Mouse (Mus musculus): ENCODE data around the gene Aipl1. TPM values are rescaled to one million over a fixed set of nuclear protein-coding genes. Genes with fewer than 3 reads are reported as not detected.

The Aipl1 gene
- polyA plus RNA-seq (2016; fragmentation: Nextera tagmentation; extraction: Ambion mirVana): 0.25 and 0.40 TPM in 2 replicates

DNA sequence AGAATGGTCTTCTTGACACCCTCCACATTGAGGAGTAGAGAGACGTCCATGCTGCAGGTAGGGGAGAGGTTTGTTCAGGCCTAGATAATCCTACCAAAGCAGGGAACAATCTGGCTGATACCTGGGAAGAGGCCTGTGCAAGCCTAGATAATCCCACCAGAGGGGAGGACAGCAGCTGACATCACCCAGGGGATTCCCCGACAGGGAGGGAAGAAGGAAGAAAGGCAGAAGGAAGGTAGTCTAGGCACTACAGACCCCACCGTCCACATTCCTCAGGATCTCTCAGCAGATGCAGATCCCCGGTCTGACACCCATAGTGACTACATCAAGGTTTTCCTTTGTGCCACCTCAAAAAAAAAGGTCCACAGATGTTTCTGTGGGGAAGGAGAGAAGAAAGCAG is at the start of gene Aipl1:
Aipl1 (minus strand) TSS at position 101 of the 400 bp plus-strand sequence.
- Histone ChIP-seq H3K4me2 (replicated peaks) (no peak within 1 kb of the TSS), H3K27ac (no peak within 1 kb of the TSS), H3K9me3 (replicated peaks) (no peaks in the 10 kb centered on the region), H3K36me3 (no peaks in the 10 kb centered on the region), H3K27me3 (peaks cover 4% of the 10 kb centered on the region; the same call in 1 of the 2 replicates), H3K9ac (no peak within 1 kb of the TSS), H3K4me3 (no peak within 1 kb of the TSS), H3K4me1 (peaks cover 29% of the 10 kb centered on the region)
- 61% methylated on average over 4 of the region's 4 CpGs for WGBS
- no peak for ATAC-seq (ENCODE audit: low FRiP score)

GRCm38 (mm10) chr11:72086251-72087046 is 49.1 kb upstream of the Aipl1 start:
- H3K27ac ChIP-seq: peak overlapping the region; percentile 79
- H3K4me3 ChIP-seq: no peak overlapping the region
- H3K27me3 ChIP-seq: no peaks in the 10 kb centered on the region
- no peaks in the 10 kb centered on the region for H3K36me3 ChIP-seq
- peaks cover 10% of the 10 kb centered on the region for H3K4me1 ChIP-seq
- no peaks in the 10 kb centered on the region for H3K9me3 ChIP-seq (replicated peaks)
- peak; percentile 75 for ATAC-seq (ENCODE audit: low FRiP score)
- H3K9ac ChIP-seq: peak overlapping the region; percentile 29; the same call in 1 of the 2 replicates
- H3K4me2 ChIP-seq (replicated peaks): no peak overlapping the region
- 43% methylated on average over 11 of the region's 11 CpGs for WGBS

GRCm38 (mm10) chr11:72084337-72084736 is 47.0 kb upstream of the Aipl1 start:
- H3K4me2 ChIP-seq (replicated peaks): no peak overlapping the region
- H3K9ac ChIP-seq: no peak overlapping the region
- no peaks in the 10 kb centered on the region for H3K27me3 ChIP-seq
- H3K27ac ChIP-seq: no peak overlapping the region
- 92% methylated on average over 15 of the region's 15 CpGs for WGBS
- no peaks in the 10 kb centered on the region for H3K36me3 ChIP-seq
- ATAC-seq (ENCODE audit: low FRiP score): no peak
- H3K4me1 ChIP-seq: peaks cover 10% of the 10 kb centered on the region
- no peak overlapping the region for H3K4me3 ChIP-seq
- H3K9me3 ChIP-seq (replicated peaks): no peaks in the 10 kb centered on the region

- no peak overlapping the region for H3K27ac ChIP-seq
- H3K4me2 ChIP-seq (replicated peaks): no peak overlapping the region
- ATAC-seq (ENCODE audit: low FRiP score): no peak
- H3K36me3 ChIP-seq: no peaks in the 10 kb centered on the region
- no peak overlapping the region for H3K9ac ChIP-seq
- no peaks in the 10 kb centered on the region for H3K27me3 ChIP-seq
- no peaks in the 10 kb centered on the region for H3K9me3 ChIP-seq (replicated peaks)
- H3K4me3 ChIP-seq: no peak overlapping the region
- peaks cover 10% of the 10 kb centered on the region for H3K4me1 ChIP-seq
- WGBS: 96% methylated on average over 4 of the region's 4 CpGs
Measured at GRCm38 (mm10) chr11:72082601-72083000, 45.3 kb upstream of the Aipl1 start.

DNA sequence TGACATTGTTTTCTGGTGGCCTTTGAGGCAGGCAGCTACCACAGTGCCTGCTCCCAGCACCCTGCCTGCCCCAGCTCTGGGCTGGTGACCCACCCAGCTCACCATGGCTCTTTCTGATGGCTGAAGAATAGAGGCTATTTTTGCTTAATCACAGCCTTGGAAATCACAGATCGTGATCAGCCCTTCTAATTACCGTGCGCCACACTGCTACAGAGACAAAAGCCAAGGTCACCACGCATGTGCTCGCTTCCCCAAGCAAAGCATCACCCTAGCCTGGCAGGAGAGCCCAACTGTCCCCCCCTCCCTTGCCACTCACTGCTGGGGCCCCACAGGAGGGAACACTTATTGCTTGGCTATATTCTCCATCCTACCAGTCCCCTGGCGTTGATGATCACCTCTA is 43.2 kb upstream of the Aipl1 start:
- H3K27ac ChIP-seq: no peak overlapping the region
- H3K9me3 ChIP-seq (replicated peaks): no peaks in the 10 kb centered on the region
- H3K27me3 ChIP-seq: no peaks in the 10 kb centered on the region
- ATAC-seq (ENCODE audit: low FRiP score): no peak
- no peak overlapping the region for H3K4me2 ChIP-seq (replicated peaks)
- no peak overlapping the region for H3K4me3 ChIP-seq
- H3K36me3 ChIP-seq: no peaks in the 10 kb centered on the region
- 58% methylated on average over 6 of the region's 6 CpGs for WGBS
- no peak overlapping the region for H3K9ac ChIP-seq
- H3K4me1 ChIP-seq: no peaks in the 10 kb centered on the region

DNA sequence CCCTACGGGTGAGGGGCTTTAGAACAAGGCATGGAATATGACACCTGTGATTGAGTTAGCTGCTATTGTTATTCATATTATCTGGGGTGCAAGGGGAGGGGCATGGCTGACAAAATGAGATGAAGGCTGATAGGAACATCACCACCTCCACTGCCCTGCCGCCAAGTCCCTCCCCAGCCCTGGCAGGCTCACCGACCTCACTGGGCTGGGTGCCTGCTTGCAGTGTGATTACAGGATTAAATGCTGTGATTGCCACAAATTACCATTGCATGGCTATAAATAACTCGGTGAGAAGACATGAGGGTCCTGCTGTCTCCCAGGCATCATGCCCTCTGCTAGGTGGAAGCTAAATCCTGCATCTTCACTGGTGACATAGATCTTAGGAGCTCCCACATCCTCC is 41.3 kb upstream of the Aipl1 start:
- no peaks in the 10 kb centered on the region for H3K9me3 ChIP-seq (replicated peaks)
- no peak overlapping the region for H3K9ac ChIP-seq
- 51% methylated on average over 4 of the region's 4 CpGs for WGBS
- H3K4me2 ChIP-seq (replicated peaks): no peak overlapping the region
- no peaks in the 10 kb centered on the region for H3K36me3 ChIP-seq
- no peak overlapping the region for H3K4me3 ChIP-seq
- H3K4me1 ChIP-seq: no peaks in the 10 kb centered on the region
- no peaks in the 10 kb centered on the region; the same call in 1 of the 2 replicates for H3K27me3 ChIP-seq
- no peak overlapping the region for H3K27ac ChIP-seq
- ATAC-seq (ENCODE audit: low FRiP score): no peak

DNA sequence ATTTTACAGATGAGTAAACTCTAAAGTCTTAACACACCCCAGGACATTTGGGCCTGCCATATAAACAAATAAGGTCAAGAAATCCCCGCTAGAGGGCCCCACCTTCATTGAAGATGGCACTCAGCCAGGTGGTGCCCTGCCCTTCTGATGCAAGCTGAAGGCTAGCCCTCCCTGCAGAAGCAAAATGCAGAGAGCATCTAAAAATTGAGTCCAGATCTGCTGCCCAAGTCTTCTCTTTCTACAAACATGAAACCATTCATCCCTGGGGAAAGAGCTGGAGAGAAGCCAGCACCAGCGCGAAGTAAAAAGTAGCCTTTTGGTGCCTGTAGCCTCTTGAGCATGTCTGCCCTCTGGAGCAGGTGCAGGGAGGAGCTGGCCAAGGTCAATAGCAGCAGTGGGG is 40.7 kb upstream of the Aipl1 start:
- no peaks in the 10 kb centered on the region for H3K9me3 ChIP-seq (replicated peaks)
- no peaks in the 10 kb centered on the region for H3K4me1 ChIP-seq
- H3K4me2 ChIP-seq (replicated peaks): no peak overlapping the region
- ATAC-seq (ENCODE audit: low FRiP score): no peak
- no peak overlapping the region for H3K9ac ChIP-seq
- H3K36me3 ChIP-seq: no peaks in the 10 kb centered on the region
- no peak overlapping the region for H3K4me3 ChIP-seq
- WGBS: 51% methylated on average over 3 of the region's 3 CpGs
- H3K27ac ChIP-seq: no peak overlapping the region
- H3K27me3 ChIP-seq: no peaks in the 10 kb centered on the region; the same call in 1 of the 2 replicates

GRCm38 (mm10) chr11:72074230-72074629 is 36.9 kb upstream of the Aipl1 start:
- Histone ChIP-seq H3K4me2 (replicated peaks) (no peak overlapping the region), H3K9ac (no peak overlapping the region), H3K4me1 (0 out of 2 replicates have a peak, but pooled peaks cover 5% of the 10 kb centered on the region), H3K27me3 (no peaks in the 10 kb centered on the region; the same call in 1 of the 2 replicates), H3K36me3 (no peaks in the 10 kb centered on the region), H3K4me3 (no peak overlapping the region), H3K27ac (no peak overlapping the region), H3K9me3 (replicated peaks) (no peaks in the 10 kb centered on the region)
- 85% methylated on average over 13 of the region's 13 CpGs for WGBS
- ATAC-seq (ENCODE audit: low FRiP score): no peak

- Histone ChIP-seq H3K4me3 (no peak overlapping the region), H3K9ac (no peak overlapping the region), H3K27me3 (no peaks in the 10 kb centered on the region; the same call in 1 of the 2 replicates), H3K36me3 (no peaks in the 10 kb centered on the region), H3K27ac (no peak overlapping the region), H3K4me2 (replicated peaks) (no peak overlapping the region), H3K4me1 (0 out of 2 replicates have a peak, but pooled peaks cover 5% of the 10 kb centered on the region), H3K9me3 (replicated peaks) (no peaks in the 10 kb centered on the region)
- ATAC-seq (ENCODE audit: low FRiP score): no peak
- WGBS: 43% methylated on average over 6 of the region's 6 CpGs
Measured at GRCm38 (mm10) chr11:72072331-72072905, 35.1 kb upstream of the Aipl1 start.

- 0 out of 2 replicates have a peak, but pooled peaks have one; percentile 35 for ATAC-seq (ENCODE audit: low FRiP score)
- Histone ChIP-seq H3K4me1 (0 out of 2 replicates have a peak, but pooled peaks cover 5% of the 10 kb centered on the region), H3K9me3 (replicated peaks) (no peaks in the 10 kb centered on the region), H3K4me2 (replicated peaks) (no peak overlapping the region), H3K27ac (no peak overlapping the region), H3K4me3 (no peak overlapping the region), H3K36me3 (no peaks in the 10 kb centered on the region), H3K9ac (no peak overlapping the region), H3K27me3 (no peaks in the 10 kb centered on the region; the same call in 1 of the 2 replicates)
- 80% methylated on average over 9 of the region's 9 CpGs for WGBS
Measured at GRCm38 (mm10) chr11:72070733-72071132, 33.4 kb upstream of the Aipl1 start.

GRCm38 (mm10) chr11:72068026-72068425 is 30.7 kb upstream of the Aipl1 start:
- WGBS: 56% methylated on average over 7 of the region's 7 CpGs
- ATAC-seq (ENCODE audit: low FRiP score): no peak
- no peak overlapping the region for H3K27ac ChIP-seq

GRCm38 (mm10) chr11:72067326-72067725 is 30.0 kb upstream of the Aipl1 start:
- 82% methylated on average over 5 of the region's 5 CpGs for whole genome bisulfite sequencing
- H3K4me3 ChIP-seq: no peak overlapping the region
- no peaks in the 10 kb centered on the region for H3K27me3 ChIP-seq
- H3K9ac ChIP-seq: no peak overlapping the region
- H3K4me1 ChIP-seq: 0 out of 2 replicates have a peak, but pooled peaks cover 3% of the 10 kb centered on the region
- no peaks in the 10 kb centered on the region for H3K36me3 ChIP-seq
- no peak for ATAC-seq (ENCODE audit: low FRiP score)
- H3K9me3 ChIP-seq (replicated peaks): peaks cover 7% of the 10 kb centered on the region
- H3K27ac ChIP-seq: no peak overlapping the region
- no peak overlapping the region for H3K4me2 ChIP-seq (replicated peaks)

More at GRCm38 (mm10) chr11:72068026-72068425, 30.7 kb upstream of the Aipl1 start:
- Histone ChIP-seq H3K4me2 (replicated peaks) (no peak overlapping the region), H3K4me3 (no peak overlapping the region), H3K9ac (no peak overlapping the region), H3K36me3 (no peaks in the 10 kb centered on the region), H3K27me3 (no peaks in the 10 kb centered on the region), H3K4me1 (0 out of 2 replicates have a peak, but pooled peaks cover 5% of the 10 kb centered on the region), H3K9me3 (replicated peaks) (peaks cover 7% of the 10 kb centered on the region)

Measured in hindbrain, embryonic 12.5 days (tissue).